Mouse (Mus musculus) liver, postnatal 0 days (tissue): ENCODE results near the gene Smyd3.

Source experiments
- CTCF ChIP-seq: sonication (generic); IDR thresholded peaks from 2 replicates; pipeline ENCODE4 v1.5.1; 2016; ENCODE audit warnings: antibody characterized with exemption, low read depth
- EP300 ChIP-seq: IDR thresholded peaks from 2 replicates; pipeline ENCODE4 v1.6.1; 2016; ENCODE audit warnings: antibody characterized with exemption, low read depth, mild to moderate bottlenecking

GRCm38 (mm10) chr1:179252611-179253010, 265.2 kb downstream of the Smyd3 start:
- TF ChIP-seq CTCF (no peak), EP300 (no peak)
